Mouse (Mus musculus) bone marrow, adult 2 months (tissue): ENCODE measurements at regions not wholly inside any gene's neighbourhood (a gene's known extent, or its start where the extent isn't known, plus 50 kb on each side); places are given as distances from the start of the nearest gene placed in this dataset.

ENCODE experiments used
- CTCF ChIP-seq: fragments of 200-500 bp; IDR thresholded peaks from 2 replicates; pipeline ENCODE4 v1.5.1; 2011; ENCODE audit warnings: low read length, control low read depth; ENCODE audit not compliant: control insufficient read depth, insufficient read depth
- POLR2A ChIP-seq: fragments of 200-500 bp; IDR thresholded peaks from 2 replicates; pipeline ENCODE4 v1.6.1; 2011; ENCODE audit warnings: low read depth, mild to moderate bottlenecking, control low read depth, low read length, borderline replicate concordance; ENCODE audit not compliant: control insufficient read depth

- TF ChIP-seq POLR2A (no peak), CTCF (no peak)
Observed at GRCm38 (mm10) chr10:118666009-118666408, 204.0 kb downstream of the Dyrk2 start.
